Mouse (Mus musculus) embryonic stem cell, embryonic (primary cell): ENCODE results near the gene Stk32b.

Source experiments
- CTCF ChIA-PET, 4 experiments: fragments of 300-600 bp in 2 of 4; fragments of 350-600 bp in 2 of 4; sonication (Branson Sonifier 250); formaldehyde crosslinking; loops; one replicate each; lab custom pipeline; 2022; ENCODE audit warnings: inconsistent platforms in 2 of 4; lab: Charles Lee
- POLR2A ChIA-PET, 4 experiments: fragments of 300-600 bp in 2 of 4; fragments of 350-600 bp in 2 of 4; sonication (Branson Sonifier 250); formaldehyde crosslinking; loops; one replicate each; lab custom pipeline; 2022; ENCODE audit warnings: antibody characterized with exemption in 4 of 4, inconsistent platforms in 1 of 4; lab: Charles Lee

Gene Stk32b

GRCm38 (mm10) chr5:37575427-37575826, 141.5 kb downstream of the Stk32b start:
- CTCF ChIA-PET, result interaction anchor here in 2 of 4 experiments (0.6 to 1.1 kb wide), 2 partner anchors 14 to 178 kb away, joined by 3 to 4 read pairs; no protein-coding TSS in a partner anchor
- POLR2A ChIA-PET, result no interaction called here

- CTCF ChIA-PET, result no interaction called here
- POLR2A ChIA-PET, result no interaction called here
These were observed 159.6 kb downstream of the Stk32b start for GRCm38 (mm10) chr5:37557274-37557815.

- ChIA-PET POLR2A (no interaction called here), CTCF (no interaction called here)
These were observed 162.7 kb downstream of the Stk32b start for GRCm38 (mm10) chr5:37554231-37554630.

- POLR2A ChIA-PET, result no interaction called here
- CTCF ChIA-PET, result no interaction called here
These were observed 165.3 kb downstream of the Stk32b start for GRCm38 (mm10) chr5:37551649-37552048.

- ChIA-PET CTCF (no interaction called here), POLR2A (no interaction called here)
These were observed 181.2 kb downstream of the Stk32b start for GRCm38 (mm10) chr5:37535726-37536293.

- ChIA-PET CTCF (no interaction called here), POLR2A (no interaction called here)
These were observed 181.7 kb downstream of the Stk32b start for GRCm38 (mm10) chr5:37535227-37535626.

GRCm38 (mm10) chr5:37525363-37525762, 191.6 kb downstream of the Stk32b start:
- CTCF ChIA-PET, result interaction anchor here in 1 of 4 experiments (0.7 kb wide), 1 partner anchor 374 kb away, joined by 3 read pairs; no protein-coding TSS in a partner anchor
- POLR2A ChIA-PET, result no interaction called here

- ChIA-PET CTCF (no interaction called here), POLR2A (no interaction called here)
These were observed 196.5 kb downstream of the Stk32b start for GRCm38 (mm10) chr5:37520441-37520840.

- POLR2A ChIA-PET, result no interaction called here
- CTCF ChIA-PET, result no interaction called here
These were observed 204.5 kb downstream of the Stk32b start for GRCm38 (mm10) chr5:37512479-37512878.

GRCm38 (mm10) chr5:37506880-37507519, 210.0 kb downstream of the Stk32b start:
- ChIA-PET POLR2A (no interaction called here), CTCF (no interaction called here)

GRCm38 (mm10) chr5:37494984-37495476, 221.9 kb downstream of the Stk32b start:
- ChIA-PET POLR2A (no interaction called here), CTCF (interaction anchor here in 1 of 4 experiments (0.6 kb wide), 1 partner anchor 985 kb away, joined by 9 read pairs; no protein-coding TSS in a partner anchor)

- CTCF ChIA-PET, result no interaction called here
- POLR2A ChIA-PET, result no interaction called here
These were observed 244.9 kb downstream of the Stk32b start for GRCm38 (mm10) chr5:37472025-37472608.

GRCm38 (mm10) chr5:37471584-37471983, 245.4 kb downstream of the Stk32b start:
- ChIA-PET CTCF (no interaction called here), POLR2A (no interaction called here)

- ChIA-PET POLR2A (interaction anchor here in 1 of 4 experiments (1.3 kb wide), 1 partner anchor 22 kb away, joined by 3 read pairs; no protein-coding TSS in a partner anchor), CTCF (interaction anchor here in 1 of 4 experiments (0.6 kb wide), 1 partner anchor 1943 kb away, joined by 10 read pairs; no protein-coding TSS in a partner anchor)
These were observed 247.9 kb downstream of the Stk32b start for GRCm38 (mm10) chr5:37469031-37469430.

GRCm38 (mm10) chr5:37467646-37468045, 249.3 kb downstream of the Stk32b start:
- POLR2A ChIA-PET, result no interaction called here
- CTCF ChIA-PET, result interaction anchor here in 1 of 4 experiments (0.6 kb wide), 1 partner anchor 730 kb away, joined by 3 read pairs; no protein-coding TSS in a partner anchor

GRCm38 (mm10) chr5:37465461-37465860, 251.5 kb downstream of the Stk32b start:
- CTCF ChIA-PET, result no interaction called here
- POLR2A ChIA-PET, result no interaction called here

- ChIA-PET POLR2A (no interaction called here), CTCF (no interaction called here)
These were observed 258.7 kb downstream of the Stk32b start for GRCm38 (mm10) chr5:37458236-37458635.

- CTCF ChIA-PET, result no interaction called here
- POLR2A ChIA-PET, result no interaction called here
These were observed 259.1 kb downstream of the Stk32b start for GRCm38 (mm10) chr5:37457831-37458230.

GRCm38 (mm10) chr5:37457191-37457590, 259.8 kb downstream of the Stk32b start:
- POLR2A ChIA-PET, result no interaction called here
- CTCF ChIA-PET, result no interaction called here

- ChIA-PET POLR2A (no interaction called here), CTCF (no interaction called here)
These were observed 260.4 kb downstream of the Stk32b start for GRCm38 (mm10) chr5:37456590-37456989.
